Mouse (Mus musculus) testis, adult 2 months (tissue): ENCODE data around the gene Bin2.

Source experiments
- CTCF ChIP-seq: fragments of 200-500 bp; IDR thresholded peaks from 2 replicates; pipeline ENCODE4 v1.5.1; 2012; ENCODE audit warnings: low read depth, mild to moderate bottlenecking, inconsistent platforms, low read length, moderate library complexity; ENCODE audit not compliant: control insufficient read depth, insufficient read depth, insufficient replicate concordance
- POLR2A ChIP-seq: fragments of 200-500 bp; IDR thresholded peaks from 2 replicates; pipeline ENCODE4 v1.6.1; 2012; ENCODE audit warnings: low read depth, mild to moderate bottlenecking, inconsistent platforms, low read length, moderate library complexity; ENCODE audit not compliant: control insufficient read depth

- TF ChIP-seq CTCF (no peak), POLR2A (0 out of 2 replicates have a peak, but pooled peaks have one; percentile 7)
These were observed 68.6 kb downstream of the Bin2 start for GRCm38 (mm10) chr15:100600696-100601272.
